25 mouse cellular contexts compared by ENCODE assay signal in the genomic region with DNA sequence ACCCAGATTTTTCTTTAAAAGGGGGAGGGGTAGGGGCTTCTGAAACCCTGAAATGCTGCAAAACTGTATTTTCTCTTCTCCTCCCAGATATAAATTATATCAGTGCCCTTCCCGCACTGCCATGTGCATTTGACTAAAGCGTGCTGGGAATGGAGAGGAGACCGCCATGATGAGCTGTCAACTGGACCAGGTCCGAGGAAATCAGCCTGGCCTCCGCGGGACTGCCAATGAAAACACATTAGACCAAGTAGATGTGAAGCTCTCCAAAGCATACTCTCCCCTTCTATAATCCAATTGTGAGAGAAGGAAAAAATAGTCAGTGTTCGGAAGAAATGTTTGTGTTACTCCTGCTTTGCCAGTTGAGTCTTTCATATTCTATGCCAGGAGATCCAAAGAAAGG.
"Had no signal": no experiment of that assay in that cellular context is flagged by ENCODE, and none has a peak within 500 bp of the region (broad histone marks: within the 10 kb centered on the region; RNA-seq: fewer than 3 reads in every experiment).

No protein-coding gene starts in this region.

- H3K27ac ChIP-seq: gastrocnemius, adult 2 months; hindbrain, embryonic 10.5 days; hindbrain, embryonic 12.5 days; hindbrain, embryonic 14.5 days; intestine, embryonic 15.5 days; layer of hippocampus, adult 2 months; limb, embryonic 10.5 days; limb, embryonic 12.5 days; liver, embryonic 13.5 days; liver, embryonic 15.5 days had no signal

- ATAC-seq: hindbrain, embryonic 16.5 days; inflammation-experienced regulatory T-cells, adult 6 months; intestine, embryonic 15.5 days; intestine, postnatal 0 days; liver, postnatal 0 days had no signal

- H3K27me3 ChIP-seq: hindbrain, embryonic 12.5 days; intestine, embryonic 15.5 days; limb, embryonic 12.5 days; liver, embryonic 13.5 days; liver, embryonic 15.5 days had no signal

- H3K9me3 ChIP-seq: hindbrain, embryonic 10.5 days; hindbrain, embryonic 12.5 days; intestine, embryonic 15.5 days; limb, embryonic 10.5 days; limb, embryonic 12.5 days; liver, embryonic 13.5 days; liver, embryonic 15.5 days had no signal

- DNase-seq: gastrocnemius, adult 2 months; gastrocnemius, postnatal 10 days; gastrocnemius, postnatal 25 days; kidney, adult 18-20 months; kidney, adult 8-10 months; kidney, postnatal 10 days; kidney, postnatal 25 days; kidney, postnatal 4 days; layer of hippocampus, adult 9-11 months; layer of hippocampus, postnatal 36 days; liver; liver, embryonic 13.5 days; liver, postnatal 0 days had no signal

- H3K4me1 ChIP-seq: liver, embryonic 13.5 days; liver, embryonic 15.5 days had no signal

- H3K4me3 ChIP-seq: gastrocnemius, adult 2 months; hindbrain, embryonic 10.5 days; hindbrain, embryonic 12.5 days; intestine, embryonic 15.5 days; layer of hippocampus, adult 2 months; limb, embryonic 10.5 days; limb, embryonic 12.5 days; liver, embryonic 13.5 days; liver, embryonic 15.5 days had no signal

- H3K36me3 ChIP-seq: hindbrain, embryonic 10.5 days; hindbrain, embryonic 12.5 days; intestine, embryonic 15.5 days; limb, embryonic 10.5 days; limb, embryonic 12.5 days; liver, embryonic 13.5 days had no signal

- H3K4me2 ChIP-seq: hindbrain, embryonic 12.5 days; hindbrain, embryonic 14.5 days; intestine, embryonic 15.5 days; limb, embryonic 12.5 days; liver, embryonic 11.5 days; liver, embryonic 13.5 days; liver, embryonic 15.5 days had no signal

- H3K9ac ChIP-seq: hindbrain, embryonic 12.5 days; hindbrain, embryonic 14.5 days; intestine, embryonic 15.5 days; limb, embryonic 12.5 days; liver, embryonic 13.5 days; liver, embryonic 15.5 days; liver, postnatal 0 days had no signal
